Mouse (Mus musculus) layer of hippocampus, adult 9-10 months (tissue): ENCODE measurements around the gene Pdss1.

ENCODE experiments used
- DNase-seq: peaks from one replicate; pipeline ENCODE4 v3.0.0; 2022; ENCODE audit warnings: low spot score

The Pdss1 gene

GRCm38 (mm10) chr2:22961681-22962080 is 66.4 kb downstream of the Pdss1 start:
- DNase-seq, result no peak

GRCm38 (mm10) chr2:22962242-22962641 is 66.9 kb downstream of the Pdss1 start:
- no peak for DNase-seq

GRCm38 (mm10) chr2:22962970-22963369 is 67.6 kb downstream of the Pdss1 start:
- DNase-seq, result no peak

GRCm38 (mm10) chr2:22977387-22977973 is 82.2 kb downstream of the Pdss1 start:
- DNase-seq, result no peak

- peak; percentile 30 for DNase-seq
Measured at GRCm38 (mm10) chr2:22985973-22986657, 90.8 kb downstream of the Pdss1 start.
